Mouse (Mus musculus) heart, postnatal 0 days (tissue): Measurements from ENCODE around the gene Tanc1.

Experiments used
- CTCF ChIP-seq: IDR thresholded peaks from 2 replicates; pipeline ENCODE4 v1.5.1; 2016; ENCODE audit warnings: antibody characterized with exemption, control low read depth, low read depth
- EP300 ChIP-seq: IDR thresholded peaks from 2 replicates; pipeline ENCODE4 v1.6.1; 2016; ENCODE audit warnings: antibody characterized with exemption, low read depth

- no peak for TF ChIP-seq CTCF
- no peak for TF ChIP-seq EP300
Observed at GRCm38 (mm10) chr2:59633761-59634430, 22.1 kb downstream of the Tanc1 start.
